Comparison of ENCODE assay signal across 28 mouse cellular contexts in genomic region chr16:21320284-21320683, GRCm38 (mm10).
DNase-seq lines count a peak whose midpoint lies in the region; ATAC-seq and TF ChIP-seq lines count a peak whose summit lies in the region.
"Had no signal": no experiment of that assay in that cellular context is flagged by ENCODE, and none has a peak within 500 bp of the region (broad histone marks: within the 10 kb centered on the region; RNA-seq: fewer than 3 reads in every experiment).

No protein-coding gene starts in this region.

- no peak for DNase-seq in gastrocnemius, adult 2 months
- no peak for DNase-seq in gastrocnemius, postnatal 14 days
- DNase-seq in 416B (ENCODE audit: low read depth) = peak; percentile 20
- DNase-seq in neural tube, embryonic 10.5 days (ENCODE audit: extremely low spot score, low spot score) = no peak
- DNase-seq: adrenal gland, adult 8-10 months; adrenal gland, postnatal 25 days; cerebellum, adult 11-12 months; cerebellum, adult 8-10 months; cerebellum, postnatal 10 days; cerebellum, postnatal 36 days; gastrocnemius, postnatal 36 days; heart, postnatal 10 days; heart, postnatal 36 days had no signal

- no peak overlapping the region for H3K4me3 ChIP-seq in gastrocnemius, adult 2 months
- H3K4me3 ChIP-seq: embryonic facial prominence, embryonic 12.5 days; forebrain, embryonic 10.5 days; forebrain, embryonic 13.5 days; heart, embryonic 12.5 days; heart, embryonic 15.5 days; hindbrain, embryonic 10.5 days; hindbrain, embryonic 13.5 days; intestine, embryonic 15.5 days had no signal

- no peak for TF ChIP-seq CTCF in gastrocnemius, adult 2 months (IDR thresholded peaks at IDR 0.05)

- H3K27ac ChIP-seq in gastrocnemius, adult 2 months = peak overlapping the region; percentile 76; the same call in 1 of the 2 replicates
- H3K27ac ChIP-seq: forebrain, embryonic 10.5 days; forebrain, embryonic 13.5 days; hindbrain, embryonic 10.5 days; hindbrain, embryonic 13.5 days; intestine, embryonic 15.5 days had no signal

- ATAC-seq in common myeloid progenitor, adult 5-6 weeks (replicated peaks; ENCODE audit: low read depth, poor library complexity, severe bottlenecking) = peak; percentile 50
- 0 out of 2 replicates have a peak, but pooled peaks have one; percentile 39 for ATAC-seq in megakaryocyte-erythroid progenitor cell, adult 5-6 weeks (replicated peaks; ENCODE audit: low FRiP score, low TSS enrichment, poor library complexity, severe bottlenecking)
- no peak for ATAC-seq in monocyte, adult 5-6 weeks (replicated peaks; ENCODE audit: insufficient number of reproducible peaks, low FRiP score, low TSS enrichment, poor library complexity, severe bottlenecking)
- ATAC-seq: activated CD4-positive, CD25-positive, alpha-beta regulatory T cell, adult 4 months; CD4-positive, CD25-positive, alpha-beta regulatory T cell, adult 4 months; forebrain, embryonic 13.5 days; forebrain, embryonic 16.5 days; hindbrain, embryonic 16.5 days; intestine, embryonic 15.5 days had no signal

- intact Hi-C loops in gastrocnemius, adult 2 months (cut with DNase I) = no loop called here
- intact Hi-C loops in gastrocnemius, postnatal 14 days (cut with DNase I; ENCODE audit: low total_unique reads) = no loop called here
